Mouse (Mus musculus): ENCODE data around the gene Cyp4f18.
"Not testable (repeated sequence)": the region's sequence is repeated elsewhere in the genome, so short reads cannot be mapped to it uniquely, and the experiment has no call there.

Gene Cyp4f18

GRCm38 (mm10) chr8:71981032-71981431 is 28.4 kb downstream of the Cyp4f18 start:
- DNase-seq (ENCODE audit: low read depth, low spot score): peak; percentile 47

GRCm38 (mm10) chr8:71974211-71974610 is 35.2 kb downstream of the Cyp4f18 start:
- no peak for DNase-seq (ENCODE audit: low read depth, low spot score)

- peak; percentile 30 for DNase-seq (ENCODE audit: low read depth, low spot score)
Observed at GRCm38 (mm10) chr8:71971945-71972344, 37.5 kb downstream of the Cyp4f18 start.

GRCm38 (mm10) chr8:71968636-71969035 is 40.8 kb downstream of the Cyp4f18 start:
- DNase-seq (ENCODE audit: low read depth, low spot score): no peak

- no peak for DNase-seq (ENCODE audit: low read depth, low spot score)
Observed at GRCm38 (mm10) chr8:71968100-71968499, 41.3 kb downstream of the Cyp4f18 start.

GRCm38 (mm10) chr8:71967261-71967660 is 42.2 kb downstream of the Cyp4f18 start:
- no peak for DNase-seq (ENCODE audit: low read depth, low spot score)

- DNase-seq (ENCODE audit: low read depth, low spot score): peak; percentile 22
Observed at GRCm38 (mm10) chr8:71966411-71966810, 43.0 kb downstream of the Cyp4f18 start.

GRCm38 (mm10) chr8:71965166-71965565 is 44.3 kb downstream of the Cyp4f18 start:
- DNase-seq (ENCODE audit: low read depth, low spot score): no peak

- no peak for DNase-seq (ENCODE audit: low read depth, low spot score)
Observed at GRCm38 (mm10) chr8:71964051-71964450, 45.4 kb downstream of the Cyp4f18 start.

GRCm38 (mm10) chr8:71961796-71962195 is 47.6 kb downstream of the Cyp4f18 start:
- no peak for DNase-seq (ENCODE audit: low read depth, low spot score)

- no peak for DNase-seq (ENCODE audit: low read depth, low spot score)
Observed at GRCm38 (mm10) chr8:71960483-71960882, 48.9 kb downstream of the Cyp4f18 start.

- DNase-seq (ENCODE audit: low read depth, low spot score): no peak
Observed at GRCm38 (mm10) chr8:71954666-71955065, 54.8 kb downstream of the Cyp4f18 start.

- DNase-seq (ENCODE audit: low read depth, low spot score): not testable (repeated sequence)
Observed at GRCm38 (mm10) chr8:71952961-71953700, 56.3 kb downstream of the Cyp4f18 start.

GRCm38 (mm10) chr8:71952489-71952888 is 56.9 kb downstream of the Cyp4f18 start:
- DNase-seq (ENCODE audit: low read depth, low spot score): no peak

GRCm38 (mm10) chr8:71951436-71952161 is 57.8 kb downstream of the Cyp4f18 start:
- peak; percentile 57 for DNase-seq (ENCODE audit: low read depth, low spot score)

GRCm38 (mm10) chr8:71950482-71951221 is 58.8 kb downstream of the Cyp4f18 start, which contains the start of gene Zfp961:
Zfp961 (plus strand) TSS chr8:71951038.
- DNase-seq (ENCODE audit: low read depth, low spot score): peak; percentile 99

- peak; percentile 13 for DNase-seq (ENCODE audit: low read depth, low spot score)
Observed at GRCm38 (mm10) chr8:71948624-71949023, 60.8 kb downstream of the Cyp4f18 start.

GRCm38 (mm10) chr8:71941776-71942175 is 67.7 kb downstream of the Cyp4f18 start:
- DNase-seq (ENCODE audit: low read depth, low spot score): no peak

GRCm38 (mm10) chr8:71940293-71941208 is 68.9 kb downstream of the Cyp4f18 start:
- peak; percentile 35 for DNase-seq (ENCODE audit: low read depth, low spot score)
